Mouse (Mus musculus) cortical plate, adult 2 months (tissue): ENCODE measurements around the gene Plcb3.

Source experiments
- CTCF ChIP-seq: fragments of 200-500 bp; IDR thresholded peaks from 2 replicates; pipeline ENCODE4 v1.5.1; 2011; ENCODE audit warnings: mild to moderate bottlenecking, control low read depth, low read length; ENCODE audit not compliant: insufficient read depth; ENCODE audit errors: extremely low read depth
- POLR2A ChIP-seq: fragments of 200-500 bp; IDR thresholded peaks from 2 replicates; pipeline ENCODE4 v1.6.1; 2011; ENCODE audit warnings: mild to moderate bottlenecking, low read length, control low read depth; ENCODE audit not compliant: insufficient read depth; ENCODE audit errors: extremely low read depth

GRCm38 (mm10) chr19:6950613-6951153 lies 25.6 kb downstream of the Plcb3 start:
- TF ChIP-seq POLR2A (peak; percentile 78; the same call in 1 of the 2 replicates), CTCF (no peak)
